Mouse (Mus musculus) stomach, embryonic 14.5 days (tissue): Measurements from ENCODE around the gene Lrrk2. TPM values are rescaled to one million over a fixed set of nuclear protein-coding genes. Genes with fewer than 3 reads are reported as not detected.

ENCODE experiments used
- ATAC-seq: fragments of 200-750 bp; cut with Nextera tagmentation; 2 replicates; pipeline ENCODE4 v1.8.0; 2017; ENCODE audit warnings: low read depth, moderate TSS enrichment; ENCODE audit not compliant: insufficient number of reproducible peaks, insufficient read depth, low FRiP score
- H3K27ac ChIP-seq: fragments of 300-500 bp; sonication (generic); 2 replicates; pipeline ENCODE4 v1.5.1; 2014; ENCODE audit warnings: mild to moderate bottlenecking, low read length, moderate library complexity, mixed read lengths
- H3K27me3 ChIP-seq: fragments of 300-500 bp; sonication (generic); 2 replicates; pipeline ENCODE4 v1.6.1; 2014; ENCODE audit warnings: low read length, control low read depth, mixed read lengths; ENCODE audit not compliant: control insufficient read depth, insufficient read depth
- H3K36me3 ChIP-seq: fragments of 300-500 bp; sonication (generic); 2 replicates; pipeline ENCODE4 v1.6.1; 2014; ENCODE audit warnings: mild to moderate bottlenecking, control low read depth, low read length, moderate library complexity, mixed read lengths; ENCODE audit not compliant: control insufficient read depth, insufficient read depth
- H3K4me1 ChIP-seq: fragments of 300-500 bp; sonication (generic); 2 replicates; pipeline ENCODE4 v1.6.1; 2014; ENCODE audit warnings: low read length, control low read depth, mixed read lengths; ENCODE audit not compliant: control insufficient read depth, insufficient read depth
- H3K4me2 ChIP-seq: fragments of 300-500 bp; sonication (generic); replicated peaks from 2 replicates; pipeline ENCODE4 v1.6.1; 2014; ENCODE audit warnings: low read depth, low read length, control low read depth
- H3K4me3 ChIP-seq: fragments of 300-500 bp; sonication (generic); 2 replicates; pipeline ENCODE4 v1.5.1; 2014; ENCODE audit warnings: low read depth, low read length, control low read depth
- H3K9ac ChIP-seq: fragments of 300-500 bp; sonication (generic); replicated peaks from 2 replicates; pipeline ENCODE4 v1.6.1; 2014; ENCODE audit warnings: low read depth, mild to moderate bottlenecking, control low read depth, low read length, moderate library complexity, mixed read lengths
- H3K9me3 ChIP-seq: fragments of 300-500 bp; sonication (generic); 2 replicates; pipeline ENCODE4 v1.6.1; 2016; ENCODE audit warnings: low read depth, low read length, control low read depth; ENCODE audit not compliant: control insufficient read depth
- WGBS: fragments of 180-500 bp; shearing (Covaris S2); extraction: QIAGEN DNeasy Blood & Tissue Kit; methylation state at CpG from one replicate; pipeline ENCODE4 v1.1.7; 2014; 5-methylcytosine and 5-hydroxymethylcytosine counted together
- polyA plus RNA-seq: library from polyadenylated mRNA; unstranded; fragments of >200 nt; fragmentation: Nextera tagmentation; extraction: Ambion mirVana; gene quantifications from 2 replicates; pipeline ENCODE4 v1.2.1, GENCODE M21; 2014

The Lrrk2 gene
- polyA plus RNA-seq, 1 experiment from 2014 or later: 6.3 TPM

DNA sequence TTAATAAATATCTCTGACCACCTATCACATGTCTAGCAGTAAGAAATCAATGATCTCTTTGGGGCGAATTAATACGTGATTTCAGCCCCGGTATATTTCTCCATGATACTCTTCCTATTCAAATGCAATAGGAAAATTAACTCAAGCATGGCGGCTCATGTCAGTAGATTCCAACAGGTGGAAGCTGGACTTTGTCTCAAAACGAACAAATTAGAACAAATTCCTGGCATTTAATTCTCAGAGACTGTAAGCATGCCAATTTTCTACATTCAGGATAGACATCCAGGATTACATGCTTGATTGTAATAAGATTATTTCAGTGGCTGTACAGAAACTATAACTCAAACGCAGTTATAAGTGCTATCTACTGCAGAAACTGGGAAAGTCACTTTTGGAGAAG, 7.4 kb upstream of the Lrrk2 start:
- Histone ChIP-seq H3K4me3 (no peak overlapping the region), H3K27ac (no peak overlapping the region), H3K4me2 (no peak overlapping the region), H3K9me3 (no peaks in the 10 kb centered on the region), H3K4me1 (no peaks in the 10 kb centered on the region), H3K36me3 (no peaks in the 10 kb centered on the region), H3K27me3 (no peaks in the 10 kb centered on the region), H3K9ac (no peak overlapping the region)
- ATAC-seq: no peak
- 87% methylated on average over 6 of the region's 6 CpGs for WGBS

DNA sequence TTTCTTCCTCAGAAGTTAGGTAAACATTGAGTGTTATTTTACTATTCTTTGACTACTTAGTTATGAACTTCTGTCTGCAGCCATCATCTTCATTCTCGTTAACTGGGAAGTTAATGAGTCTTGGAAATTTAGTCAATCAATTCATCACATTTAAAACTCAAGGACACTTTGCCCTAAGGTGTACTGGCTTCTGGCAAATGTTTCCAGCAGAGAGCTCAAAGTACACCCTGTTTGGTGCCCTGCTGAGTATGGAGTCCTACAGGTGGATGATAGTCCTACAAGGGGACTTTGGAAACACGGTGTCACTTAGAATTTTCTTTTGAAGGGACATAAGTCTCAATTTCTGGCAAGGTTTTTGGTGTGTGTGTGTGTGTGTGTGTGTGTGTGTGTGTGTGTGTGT, 1.8 kb upstream of the Lrrk2 start:
- WGBS: 79% methylated on average over 2 of the region's 2 CpGs
- Histone ChIP-seq H3K4me2 (no peak overlapping the region), H3K27ac (no peak overlapping the region), H3K36me3 (no peaks in the 10 kb centered on the region), H3K9me3 (no peaks in the 10 kb centered on the region), H3K4me3 (no peak overlapping the region), H3K9ac (no peak overlapping the region), H3K4me1 (no peaks in the 10 kb centered on the region), H3K27me3 (no peaks in the 10 kb centered on the region)
- no peak for ATAC-seq

DNA sequence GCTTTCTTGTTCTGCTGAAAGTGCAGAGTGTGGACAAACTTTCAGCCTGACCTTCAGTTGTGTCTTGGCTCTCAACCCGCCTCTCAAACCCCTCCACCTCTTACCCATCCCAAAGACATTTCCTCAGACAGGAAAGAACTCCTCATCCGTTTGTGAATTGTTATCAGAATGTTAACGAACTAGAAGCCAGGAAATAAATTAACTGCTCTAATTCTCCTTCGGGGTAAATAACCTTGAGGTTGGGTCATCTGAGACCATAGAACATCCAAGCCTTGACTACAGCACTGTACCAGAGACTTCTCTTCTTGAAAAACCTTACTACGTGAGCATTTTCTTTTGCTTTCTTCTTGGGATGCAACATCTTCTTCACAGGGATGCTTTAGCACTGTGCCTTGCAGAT, 988 bp upstream of the Lrrk2 start:
- Histone ChIP-seq H3K27me3 (no peaks in the 10 kb centered on the region), H3K36me3 (no peaks in the 10 kb centered on the region), H3K9ac (no peak overlapping the region), H3K4me3 (no peak overlapping the region), H3K4me2 (no peak overlapping the region), H3K27ac (no peak overlapping the region), H3K4me1 (no peaks in the 10 kb centered on the region), H3K9me3 (no peaks in the 10 kb centered on the region)
- ATAC-seq: no peak
- 70% methylated on average over 5 of the region's 5 CpGs for WGBS

DNA sequence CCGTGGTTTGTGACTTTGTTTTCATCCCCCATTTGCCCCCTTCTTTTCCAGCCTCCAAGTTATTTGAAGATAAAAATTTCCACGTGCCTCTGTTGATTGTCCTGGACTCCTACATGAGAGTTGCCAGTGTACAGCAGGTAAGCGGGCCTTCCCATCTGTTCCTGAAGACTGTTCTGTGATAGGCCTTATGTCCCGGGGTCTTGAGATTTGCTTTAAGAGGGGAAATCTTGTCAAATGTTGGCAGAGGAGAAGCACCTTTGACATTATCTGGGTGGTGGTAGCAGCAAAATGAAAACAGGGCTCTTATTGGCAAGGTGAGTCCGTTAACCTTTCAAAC, 562 bp downstream of the Lrrk2 start:
- H3K27ac ChIP-seq: peak overlapping the region; percentile 71; the same call in 1 of the 2 replicates
- no peak for ATAC-seq
- no peaks in the 10 kb centered on the region for H3K9me3 ChIP-seq
- H3K4me2 ChIP-seq: peak overlapping the region; percentile 68
- H3K36me3 ChIP-seq: no peaks in the 10 kb centered on the region
- H3K4me3 ChIP-seq: peak overlapping the region; percentile 51
- WGBS: 31% methylated on average over 5 of the region's 5 CpGs
- H3K9ac ChIP-seq: peak overlapping the region; percentile 60
- H3K27me3 ChIP-seq: no peaks in the 10 kb centered on the region
- H3K4me1 ChIP-seq: no peaks in the 10 kb centered on the region

DNA sequence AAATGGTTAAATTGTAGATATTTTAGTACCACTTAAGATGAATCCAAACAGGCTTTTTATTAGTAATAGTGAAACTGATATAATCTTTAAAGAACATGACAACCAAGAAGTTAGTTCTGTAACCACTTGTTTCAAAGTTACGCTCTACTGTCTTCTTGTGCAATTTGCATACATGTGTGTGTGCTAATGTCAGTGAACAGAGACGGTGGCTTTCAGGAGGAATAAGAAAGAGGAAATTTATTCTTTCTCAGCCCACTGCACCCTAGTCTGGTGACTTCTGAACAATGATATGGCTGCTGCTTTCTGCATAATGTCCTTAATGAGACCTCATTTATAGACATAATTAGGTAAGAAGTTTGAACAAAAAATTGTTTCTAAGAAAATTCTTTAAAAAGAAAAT, 7.1 kb downstream of the Lrrk2 start:
- H3K4me3 ChIP-seq: no peak overlapping the region
- no peak for ATAC-seq
- no peaks in the 10 kb centered on the region for H3K27me3 ChIP-seq
- no peaks in the 10 kb centered on the region; the same call in 1 of the 2 replicates for H3K36me3 ChIP-seq
- no peak overlapping the region for H3K4me2 ChIP-seq
- no peak overlapping the region for H3K9ac ChIP-seq
- H3K27ac ChIP-seq: no peak overlapping the region
- WGBS: 89% methylated on average over 2 of the region's 2 CpGs
- H3K9me3 ChIP-seq: no peaks in the 10 kb centered on the region
- no peaks in the 10 kb centered on the region for H3K4me1 ChIP-seq

DNA sequence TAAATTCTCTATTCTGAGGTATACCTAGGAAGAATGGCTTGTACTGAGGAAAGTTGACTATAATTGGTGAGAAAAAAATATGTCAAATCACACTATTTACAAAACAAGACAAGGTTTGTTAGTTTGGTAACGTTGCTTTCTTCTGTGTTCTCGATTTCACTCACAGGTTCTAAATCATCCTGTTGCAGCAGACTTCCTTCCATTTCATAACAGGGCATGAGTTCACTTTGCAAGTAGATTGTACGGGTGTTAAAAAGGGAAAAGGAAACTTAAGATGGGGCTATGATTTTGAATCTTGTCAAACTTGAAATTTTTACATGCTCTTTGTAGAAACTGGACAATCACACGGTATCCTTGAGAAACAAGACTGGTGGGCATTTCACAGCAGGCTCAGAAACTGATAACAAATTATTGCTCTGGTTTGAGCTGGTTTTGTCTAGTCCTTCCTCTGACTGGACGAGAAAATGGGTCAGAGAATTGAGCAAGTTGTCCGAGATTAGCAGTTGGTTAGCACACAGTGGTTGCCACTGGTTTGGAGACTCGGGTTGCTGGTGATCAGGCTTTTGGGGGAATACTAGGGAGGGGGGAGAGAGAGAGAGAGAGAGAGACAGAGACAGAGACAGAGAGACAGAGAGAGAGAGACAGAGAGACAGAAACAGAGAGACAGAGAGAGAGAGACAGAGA, 13.0 kb downstream of the Lrrk2 start:
- no peaks in the 10 kb centered on the region for H3K27me3 ChIP-seq
- 83% methylated on average over 7 of the region's 7 CpGs for WGBS
- H3K4me3 ChIP-seq: no peak overlapping the region
- no peaks in the 10 kb centered on the region for H3K4me1 ChIP-seq
- H3K9me3 ChIP-seq: no peaks in the 10 kb centered on the region
- H3K36me3 ChIP-seq: no peaks in the 10 kb centered on the region; the same call in 1 of the 2 replicates
- no peak overlapping the region for H3K27ac ChIP-seq
- no peak overlapping the region for H3K4me2 ChIP-seq
- no peak for ATAC-seq
- no peak overlapping the region for H3K9ac ChIP-seq

DNA sequence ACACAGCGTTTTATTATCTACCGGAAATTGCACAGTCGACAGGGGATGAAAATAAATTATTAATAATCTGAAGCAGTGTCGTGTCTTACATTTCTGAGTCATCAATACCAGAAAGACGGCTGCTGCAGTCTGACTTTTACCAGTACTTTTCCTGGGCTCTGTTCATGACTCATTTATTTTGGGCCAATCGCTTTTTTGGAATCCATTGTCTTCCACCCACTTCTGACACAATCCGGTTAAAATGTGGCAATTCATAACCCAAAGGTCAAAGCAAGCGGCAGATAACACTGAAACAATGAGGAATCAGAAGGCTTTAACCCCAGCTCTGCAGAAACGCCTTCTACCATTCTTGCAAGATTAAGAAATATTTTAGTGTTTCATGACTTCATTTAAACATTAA, 17.7 kb downstream of the Lrrk2 start:
- Histone ChIP-seq H3K4me3 (no peak overlapping the region), H3K27me3 (no peaks in the 10 kb centered on the region), H3K4me1 (no peaks in the 10 kb centered on the region), H3K36me3 (no peaks in the 10 kb centered on the region), H3K9me3 (no peaks in the 10 kb centered on the region), H3K9ac (no peak overlapping the region), H3K4me2 (no peak overlapping the region), H3K27ac (no peak overlapping the region)
- no peak for ATAC-seq
- 80% methylated on average over 9 of the region's 9 CpGs for WGBS

DNA sequence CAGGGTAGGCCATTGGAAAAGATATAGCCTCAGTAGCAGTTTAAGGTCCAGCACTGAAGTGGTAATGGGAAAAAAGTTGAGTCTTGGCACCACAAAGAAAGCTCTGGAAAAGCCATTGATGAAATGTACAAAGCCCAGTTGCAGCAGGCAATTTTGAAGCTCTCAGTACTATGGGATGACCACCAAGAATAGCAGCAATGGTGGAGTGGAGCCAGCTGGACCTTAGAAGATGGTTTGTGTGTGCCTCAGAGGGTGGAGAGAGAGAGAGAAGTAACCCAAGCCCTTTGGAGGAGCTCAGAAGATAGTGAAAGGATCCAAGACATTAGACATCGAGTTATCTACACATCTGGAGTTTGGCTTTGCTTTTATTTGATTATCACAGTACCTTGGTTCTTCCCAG, 20.1 kb downstream of the Lrrk2 start:
- Histone ChIP-seq H3K9ac (no peak overlapping the region), H3K9me3 (no peaks in the 10 kb centered on the region), H3K27me3 (no peaks in the 10 kb centered on the region), H3K4me1 (no peaks in the 10 kb centered on the region), H3K27ac (no peak overlapping the region), H3K36me3 (no peaks in the 10 kb centered on the region), H3K4me3 (no peak overlapping the region), H3K4me2 (no peak overlapping the region)
- ATAC-seq: no peak
- 85% methylated on average over 1 of the region's 1 CpGs for WGBS

DNA sequence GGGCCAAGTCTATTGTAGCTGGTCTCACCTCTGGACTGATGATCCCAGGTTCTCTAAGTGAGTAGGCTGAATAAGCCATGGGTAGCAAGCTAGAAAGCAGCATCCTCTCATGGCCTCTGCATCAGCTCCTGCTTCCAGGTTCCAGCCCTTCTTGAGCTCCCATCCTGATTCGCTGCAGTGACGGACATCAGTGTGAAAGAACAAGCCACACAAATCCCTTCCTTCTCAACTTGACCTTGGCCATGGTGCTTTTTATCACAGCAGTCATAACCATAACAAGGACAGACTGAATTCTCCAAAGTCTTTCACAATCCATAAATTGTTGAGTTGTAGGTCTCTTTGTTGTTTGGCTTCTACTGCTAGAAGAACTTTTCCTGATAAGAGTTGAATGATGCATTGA, 20.9 kb downstream of the Lrrk2 start:
- no peak for ATAC-seq
- Histone ChIP-seq H3K4me1 (no peaks in the 10 kb centered on the region), H3K27ac (no peak overlapping the region), H3K9me3 (no peaks in the 10 kb centered on the region), H3K4me2 (no peak overlapping the region), H3K27me3 (no peaks in the 10 kb centered on the region), H3K9ac (no peak overlapping the region), H3K36me3 (no peaks in the 10 kb centered on the region), H3K4me3 (no peak overlapping the region)
- WGBS: 87% methylated on average over 2 of the region's 2 CpGs
